Mouse (Mus musculus): ENCODE measurements at regions not wholly inside any gene's neighbourhood (a gene's known extent, or its start where the extent isn't known, plus 50 kb on each side); places are given as distances from the start of the nearest gene placed in this dataset.

DNA sequence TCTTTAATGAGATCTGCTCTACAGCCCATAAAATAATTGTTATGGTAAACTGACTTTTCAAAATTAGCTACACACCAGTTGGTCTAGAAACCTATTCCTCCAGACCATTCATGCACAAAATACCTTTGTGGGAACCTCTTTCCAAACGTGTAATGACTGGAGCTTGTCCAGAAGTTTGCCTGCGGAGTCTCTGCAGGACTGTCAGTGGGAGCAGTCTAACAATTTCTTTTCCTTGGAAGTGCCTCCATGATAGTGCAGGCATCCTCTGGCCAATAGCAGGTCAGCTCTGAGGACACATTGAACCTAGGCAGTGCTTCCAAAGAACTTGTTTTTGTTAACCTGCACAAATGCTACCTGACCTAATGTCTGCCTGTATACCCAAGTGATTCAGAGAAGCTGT is 932.3 kb downstream of the Pcdh9 start:
- WGBS: 6% methylated on average over 2 of the region's 2 CpGs
- peak; percentile 91 for ATAC-seq (replicated peaks; ENCODE audit: low FRiP score)

DNA sequence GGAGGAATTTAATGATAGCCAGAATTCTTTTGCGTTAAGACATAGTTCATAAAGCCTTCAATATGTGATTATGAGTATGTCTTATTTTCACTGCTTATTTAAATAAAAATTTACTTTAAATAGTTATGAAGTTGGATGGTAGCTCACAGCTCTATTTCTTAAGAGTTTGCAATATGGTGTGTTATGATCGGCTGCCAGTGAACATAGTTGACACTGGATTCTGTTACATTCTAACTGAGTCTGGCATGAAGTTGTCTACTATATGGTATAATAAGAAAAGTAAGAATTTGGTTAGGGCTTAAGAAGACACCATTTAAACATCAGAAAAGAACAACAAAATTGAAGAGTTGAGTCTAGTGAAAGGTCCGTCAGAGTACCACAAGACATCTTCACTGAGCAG is 935.0 kb downstream of the Pcdh9 start:
- DNase-seq (ENCODE audit: low spot score): no peak
- 96% methylated on average over 3 of the region's 3 CpGs for WGBS
- Histone ChIP-seq H3K27ac (ENCODE audit: low read depth, low read length) (no peak overlapping the region), H3K9me3 (ENCODE audit: control insufficient read depth, low read length) (no peaks in the 10 kb centered on the region), H3K27me3 (ENCODE audit: control insufficient read depth, insufficient read depth, low read length) (no peaks in the 10 kb centered on the region), H3K36me3 (ENCODE audit: control insufficient read depth, insufficient read depth, low read length) (no peaks in the 10 kb centered on the region), H3K4me1 (replicated peaks; ENCODE audit: control insufficient read depth, insufficient read depth, low read length) (peaks cover 5% of the 10 kb centered on the region; the same call in 1 of the 2 replicates), H3K9ac (ENCODE audit: low read length) (no peak overlapping the region), H3K4me3 (ENCODE audit: low read depth, low read length) (no peak overlapping the region), H3K4me2 (ENCODE audit: low read depth, low read length, severe bottlenecking) (no peak overlapping the region)
- ATAC-seq (replicated peaks; ENCODE audit: low FRiP score): no peak

More for the DNA sequence above, 932.3 kb downstream of the Pcdh9 start:
- DNase-seq (ENCODE audit: low spot score): peak; percentile 50
- Histone ChIP-seq H3K36me3 (ENCODE audit: control insufficient read depth, insufficient read depth, low read length) (no peaks in the 10 kb centered on the region), H3K27ac (ENCODE audit: low read depth, low read length) (no peak overlapping the region), H3K4me2 (ENCODE audit: low read depth, low read length, severe bottlenecking) (no peak overlapping the region), H3K4me3 (ENCODE audit: low read depth, low read length) (no peak overlapping the region), H3K9me3 (ENCODE audit: control insufficient read depth, low read length) (no peaks in the 10 kb centered on the region), H3K27me3 (ENCODE audit: control insufficient read depth, insufficient read depth, low read length) (no peaks in the 10 kb centered on the region), H3K4me1 (replicated peaks; ENCODE audit: control insufficient read depth, insufficient read depth, low read length) (peaks cover 5% of the 10 kb centered on the region; the same call in 1 of the 2 replicates), H3K9ac (ENCODE audit: low read length) (no peak overlapping the region)

DNA sequence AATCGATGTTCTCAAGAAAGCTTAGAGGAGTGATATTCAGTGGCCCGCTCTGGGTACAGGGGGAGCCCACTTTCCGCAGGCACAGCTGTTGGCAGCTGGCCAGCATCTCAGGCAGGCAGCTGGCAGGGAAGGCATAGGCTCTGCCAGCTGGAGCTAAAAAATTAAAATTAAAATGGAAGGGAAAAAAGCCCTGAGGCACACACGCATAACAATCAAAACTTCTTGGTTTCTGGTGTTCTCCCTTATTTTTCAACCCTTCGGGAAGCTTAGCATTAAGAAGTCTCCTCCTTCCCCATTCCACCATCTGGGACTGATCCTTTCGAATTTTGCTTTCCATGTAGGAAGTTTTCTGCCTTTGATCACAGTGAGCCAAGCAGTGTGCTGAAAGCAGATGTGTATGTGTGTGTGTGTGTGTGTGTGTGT is 982.8 kb downstream of the Pcdh9 start:
- H3K4me1 ChIP-seq (replicated peaks; ENCODE audit: control insufficient read depth, insufficient read depth, low read length): no peaks in the 10 kb centered on the region
- 0 out of 2 replicates have a peak, but pooled peaks have one; percentile 61 for ATAC-seq (replicated peaks; ENCODE audit: low FRiP score)
- peak; percentile 52 for DNase-seq (ENCODE audit: low spot score)
- H3K4me3 ChIP-seq (ENCODE audit: low read depth, low read length): no peak overlapping the region
- no peak overlapping the region for H3K9ac ChIP-seq (ENCODE audit: low read length)
- H3K36me3 ChIP-seq (ENCODE audit: control insufficient read depth, insufficient read depth, low read length): no peaks in the 10 kb centered on the region
- H3K9me3 ChIP-seq (ENCODE audit: control insufficient read depth, low read length): no peaks in the 10 kb centered on the region
- H3K27ac ChIP-seq (ENCODE audit: low read depth, low read length): no peak overlapping the region
- no peak overlapping the region for H3K4me2 ChIP-seq (ENCODE audit: low read depth, low read length, severe bottlenecking)
- 86% methylated on average over 6 of the region's 6 CpGs for WGBS
- H3K27me3 ChIP-seq (ENCODE audit: control insufficient read depth, insufficient read depth, low read length): no peaks in the 10 kb centered on the region

DNA sequence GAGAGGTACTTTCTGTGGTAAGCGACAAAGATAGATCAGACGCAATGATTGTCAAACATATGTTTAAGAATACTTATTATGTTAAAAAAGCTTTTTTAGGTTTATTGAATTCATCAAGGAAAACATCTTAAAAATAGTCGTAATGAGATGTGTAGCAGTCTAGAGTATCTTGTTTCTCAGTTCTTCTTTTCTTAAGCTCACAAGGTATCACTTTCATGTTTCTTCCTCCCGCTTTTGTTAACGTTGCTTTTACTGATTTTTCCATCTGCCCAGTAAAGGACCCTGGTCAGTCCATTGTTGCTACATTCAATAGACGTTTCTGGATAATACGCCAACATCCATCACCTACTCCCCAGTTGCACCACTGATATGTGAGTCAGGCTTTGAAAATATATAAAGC is 1015.9 kb downstream of the Pcdh9 start:
- no peaks in the 10 kb centered on the region for H3K4me1 ChIP-seq (replicated peaks; ENCODE audit: control insufficient read depth, insufficient read depth, low read length)
- no peak for ATAC-seq (replicated peaks; ENCODE audit: low FRiP score)
- H3K9me3 ChIP-seq (ENCODE audit: control insufficient read depth, low read length): no peaks in the 10 kb centered on the region
- H3K4me2 ChIP-seq (ENCODE audit: low read depth, low read length, severe bottlenecking): no peak overlapping the region
- H3K36me3 ChIP-seq (ENCODE audit: control insufficient read depth, insufficient read depth, low read length): no peaks in the 10 kb centered on the region
- no peak overlapping the region for H3K4me3 ChIP-seq (ENCODE audit: low read depth, low read length)
- H3K27ac ChIP-seq (ENCODE audit: low read depth, low read length): no peak overlapping the region
- no peaks in the 10 kb centered on the region for H3K27me3 ChIP-seq (ENCODE audit: control insufficient read depth, insufficient read depth, low read length)
- WGBS: 79% methylated on average over 7 of the region's 7 CpGs
- no peak for DNase-seq (ENCODE audit: low spot score)
- no peak overlapping the region for H3K9ac ChIP-seq (ENCODE audit: low read length)

DNA sequence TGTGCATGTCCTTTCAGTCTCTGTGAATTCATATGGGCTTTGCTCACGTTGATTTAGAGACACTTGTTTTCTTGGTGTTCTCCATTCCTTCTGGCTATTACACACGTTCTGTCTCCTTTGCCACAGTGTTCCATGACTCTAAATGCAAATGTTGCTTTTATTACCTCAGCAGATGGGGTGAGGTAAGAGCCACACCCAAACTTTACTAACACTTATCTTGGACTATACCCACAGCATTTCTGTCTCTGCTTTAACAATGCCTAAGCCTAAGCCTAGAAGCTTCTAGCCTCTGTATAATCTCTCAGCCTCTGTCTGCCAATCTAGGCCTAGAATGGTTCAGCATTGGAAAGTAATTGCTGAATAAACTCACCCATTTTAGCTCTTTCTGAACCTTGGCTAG is 1024.0 kb downstream of the Pcdh9 start:
- H3K27ac ChIP-seq (ENCODE audit: low read depth, low read length): no peak overlapping the region
- H3K9me3 ChIP-seq (ENCODE audit: control insufficient read depth, low read length): no peaks in the 10 kb centered on the region
- H3K4me2 ChIP-seq (ENCODE audit: low read depth, low read length, severe bottlenecking): no peak overlapping the region
- no peak for DNase-seq (ENCODE audit: low spot score)
- H3K27me3 ChIP-seq (ENCODE audit: control insufficient read depth, insufficient read depth, low read length): no peaks in the 10 kb centered on the region
- WGBS: 79% methylated on average over 2 of the region's 2 CpGs
- no peak overlapping the region for H3K9ac ChIP-seq (ENCODE audit: low read length)
- no peak overlapping the region for H3K4me3 ChIP-seq (ENCODE audit: low read depth, low read length)
- ATAC-seq (replicated peaks; ENCODE audit: low FRiP score): no peak
- H3K36me3 ChIP-seq (ENCODE audit: control insufficient read depth, insufficient read depth, low read length): no peaks in the 10 kb centered on the region
- H3K4me1 ChIP-seq (replicated peaks; ENCODE audit: control insufficient read depth, insufficient read depth, low read length): no peaks in the 10 kb centered on the region

DNA sequence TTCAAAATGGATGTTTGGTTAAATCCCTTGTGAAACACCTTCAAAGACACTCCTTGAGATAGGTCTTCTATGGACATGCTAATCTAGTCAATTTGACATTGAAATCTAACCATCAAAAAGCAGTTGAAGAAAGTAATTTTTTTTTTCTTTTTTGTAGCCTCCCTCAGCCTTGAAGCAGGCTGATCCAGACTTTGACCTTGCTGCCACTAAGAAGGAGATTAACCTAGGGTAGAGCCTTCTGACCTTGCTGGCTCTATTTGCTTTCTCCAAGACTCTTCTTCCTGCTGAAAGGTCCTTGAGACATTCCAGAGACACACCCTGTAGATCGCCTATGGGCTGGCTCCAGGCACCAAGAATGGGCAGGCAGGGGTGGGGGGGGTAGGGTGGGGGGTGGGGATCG is 1027.5 kb downstream of the Pcdh9 start:
- WGBS: 28% methylated on average over 2 of the region's 2 CpGs

DNA sequence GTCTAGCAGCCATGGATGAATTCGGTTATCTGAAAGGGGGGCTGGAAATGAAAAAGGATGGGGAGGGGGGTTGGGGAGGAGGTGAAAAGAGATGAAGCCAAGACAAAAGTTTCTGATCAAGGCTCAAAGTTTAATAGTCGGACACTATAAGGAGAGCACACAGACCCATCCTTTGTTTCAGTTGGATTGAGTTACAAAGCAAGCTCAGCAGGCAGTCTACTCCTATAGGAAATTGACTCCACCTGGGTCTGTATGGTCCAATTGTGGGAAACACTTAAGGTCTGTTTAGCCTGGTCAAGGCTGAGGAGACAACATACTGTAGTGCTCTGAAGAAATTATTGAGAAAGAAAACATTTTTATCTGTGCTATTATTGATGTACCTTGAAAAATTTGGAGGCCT is 1029.8 kb downstream of the Pcdh9 start:
- H3K9me3 ChIP-seq (ENCODE audit: control insufficient read depth, low read length): no peaks in the 10 kb centered on the region
- no peak overlapping the region for H3K4me2 ChIP-seq (ENCODE audit: low read depth, low read length, severe bottlenecking)
- no peak overlapping the region for H3K27ac ChIP-seq (ENCODE audit: low read depth, low read length)
- no peak overlapping the region for H3K4me3 ChIP-seq (ENCODE audit: low read depth, low read length)
- H3K9ac ChIP-seq (ENCODE audit: low read length): no peak overlapping the region
- WGBS: 55% methylated on average over 2 of the region's 2 CpGs
- no peaks in the 10 kb centered on the region for H3K27me3 ChIP-seq (ENCODE audit: control insufficient read depth, insufficient read depth, low read length)
- no peaks in the 10 kb centered on the region for H3K4me1 ChIP-seq (replicated peaks; ENCODE audit: control insufficient read depth, insufficient read depth, low read length)
- H3K36me3 ChIP-seq (ENCODE audit: control insufficient read depth, insufficient read depth, low read length): no peaks in the 10 kb centered on the region
- ATAC-seq (replicated peaks; ENCODE audit: low FRiP score) (no peak), DNase-seq (ENCODE audit: low spot score) (no peak)

More for the DNA sequence above, 1027.5 kb downstream of the Pcdh9 start:
- Histone ChIP-seq H3K27me3 (ENCODE audit: control insufficient read depth, insufficient read depth, low read length) (no peaks in the 10 kb centered on the region), H3K4me3 (ENCODE audit: low read depth, low read length) (no peak overlapping the region), H3K36me3 (ENCODE audit: control insufficient read depth, insufficient read depth, low read length) (no peaks in the 10 kb centered on the region), H3K4me2 (ENCODE audit: low read depth, low read length, severe bottlenecking) (no peak overlapping the region), H3K4me1 (replicated peaks; ENCODE audit: control insufficient read depth, insufficient read depth, low read length) (no peaks in the 10 kb centered on the region), H3K27ac (ENCODE audit: low read depth, low read length) (no peak overlapping the region), H3K9ac (ENCODE audit: low read length) (no peak overlapping the region), H3K9me3 (ENCODE audit: control insufficient read depth, low read length) (no peaks in the 10 kb centered on the region)
- no peak for ATAC-seq (replicated peaks; ENCODE audit: low FRiP score)
- no peak for DNase-seq (ENCODE audit: low spot score)

DNA sequence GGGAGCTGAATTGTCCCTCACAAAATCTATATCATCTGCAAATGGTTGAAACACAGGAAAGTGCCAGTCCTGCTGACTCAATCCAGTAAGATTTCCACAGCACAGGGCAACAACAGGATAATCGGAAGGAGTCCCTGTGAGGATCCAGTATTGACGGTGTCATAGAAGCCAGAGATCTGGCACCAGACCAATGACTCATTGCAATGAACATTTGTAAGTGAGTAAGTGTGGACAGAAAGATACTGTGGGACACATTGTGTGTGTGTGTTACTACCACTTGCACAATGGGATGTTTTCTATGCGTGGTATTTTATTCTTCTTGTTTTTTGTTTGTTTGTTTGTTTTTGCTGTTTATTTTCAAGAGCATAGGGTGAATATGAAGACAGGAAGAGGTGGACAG is 1056.8 kb downstream of the Pcdh9 start:
- Histone ChIP-seq H3K36me3 (ENCODE audit: control insufficient read depth, insufficient read depth, low read length) (no peaks in the 10 kb centered on the region), H3K4me2 (ENCODE audit: low read depth, low read length, severe bottlenecking) (no peak overlapping the region), H3K27me3 (ENCODE audit: control insufficient read depth, insufficient read depth, low read length) (no peaks in the 10 kb centered on the region), H3K27ac (ENCODE audit: low read depth, low read length) (no peak overlapping the region), H3K9me3 (ENCODE audit: control insufficient read depth, low read length) (no peaks in the 10 kb centered on the region), H3K4me1 (replicated peaks; ENCODE audit: control insufficient read depth, insufficient read depth, low read length) (no peaks in the 10 kb centered on the region), H3K9ac (ENCODE audit: low read length) (no peak overlapping the region), H3K4me3 (ENCODE audit: low read depth, low read length) (no peak overlapping the region)
- DNase-seq (ENCODE audit: low spot score) (no peak), ATAC-seq (replicated peaks; ENCODE audit: low FRiP score) (no peak)
- WGBS: 92% methylated on average over 3 of the region's 3 CpGs

DNA sequence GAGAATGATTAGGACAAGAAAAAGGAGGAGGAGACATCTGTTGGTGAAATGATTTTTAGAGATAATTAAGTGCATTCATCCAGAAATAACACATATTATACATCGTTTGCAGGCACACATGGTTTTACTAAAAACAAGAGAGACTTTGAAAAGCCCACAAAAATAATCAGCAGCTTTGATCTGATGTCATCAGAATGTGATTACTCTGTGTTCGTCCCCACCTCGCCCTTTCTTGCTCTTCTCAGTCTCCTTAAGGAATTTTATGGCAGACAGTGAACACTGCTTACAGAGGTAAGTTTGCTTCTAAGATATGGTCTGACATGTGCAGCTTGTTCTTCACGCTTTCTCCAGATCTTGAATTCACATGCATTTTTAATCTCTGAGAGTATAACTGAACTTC is 1061.3 kb downstream of the Pcdh9 start:
- Histone ChIP-seq H3K9ac (ENCODE audit: low read length) (no peak overlapping the region), H3K27ac (ENCODE audit: low read depth, low read length) (no peak overlapping the region), H3K4me1 (replicated peaks; ENCODE audit: control insufficient read depth, insufficient read depth, low read length) (no peaks in the 10 kb centered on the region), H3K4me2 (ENCODE audit: low read depth, low read length, severe bottlenecking) (no peak overlapping the region), H3K9me3 (ENCODE audit: control insufficient read depth, low read length) (no peaks in the 10 kb centered on the region), H3K36me3 (ENCODE audit: control insufficient read depth, insufficient read depth, low read length) (no peaks in the 10 kb centered on the region), H3K4me3 (ENCODE audit: low read depth, low read length) (no peak overlapping the region), H3K27me3 (ENCODE audit: control insufficient read depth, insufficient read depth, low read length) (no peaks in the 10 kb centered on the region)
- no peak for DNase-seq (ENCODE audit: low spot score)
- WGBS: 30% methylated on average over 4 of the region's 4 CpGs
- ATAC-seq (replicated peaks; ENCODE audit: low FRiP score): peak; percentile 54
